ENCODE assay signal across 13 mouse cellular contexts in genomic region chr12:3585525-3585924, GRCm38 (mm10).
"Had no signal": no experiment of that assay in that cellular context is flagged by ENCODE, and none has a peak within 500 bp of the region (broad histone marks: within the 10 kb centered on the region; RNA-seq: fewer than 3 reads in every experiment).

No protein-coding gene starts in this region.

- H3K4me3 ChIP-seq: liver, embryonic 13.5 days had no signal

- H3K9ac ChIP-seq: liver, embryonic 13.5 days had no signal

- H3K27me3 ChIP-seq: liver, embryonic 13.5 days had no signal

- H3K27ac ChIP-seq: liver, embryonic 13.5 days had no signal

- H3K9me3 ChIP-seq: liver, embryonic 13.5 days had no signal

- DNase-seq: kidney, adult 9 months; kidney, postnatal 14 days; kidney, postnatal 4 days; left cerebral cortex, postnatal 4 days; liver, embryonic 13.5 days; lung, adult 2 months; lung, postnatal 14 days; lung, postnatal 4 days; midbrain, embryonic 14.5 days; thymus, adult 18-20 months; thymus, postnatal 14 days; thymus, postnatal 4 days had no signal

- H3K4me1 ChIP-seq: liver, embryonic 13.5 days had no signal

- H3K4me2 ChIP-seq: liver, embryonic 13.5 days; midbrain, embryonic 11.5 days had no signal
